Mouse (Mus musculus): Measurements from ENCODE around the gene Tha1. TPM values are rescaled to one million over a fixed set of nuclear protein-coding genes. Genes with fewer than 3 reads are reported as not detected.

Tha1 gene
- 1.3 and 1.4 TPM in 2 replicates for polyA plus RNA-seq (2012; rRNA removed)

DNA sequence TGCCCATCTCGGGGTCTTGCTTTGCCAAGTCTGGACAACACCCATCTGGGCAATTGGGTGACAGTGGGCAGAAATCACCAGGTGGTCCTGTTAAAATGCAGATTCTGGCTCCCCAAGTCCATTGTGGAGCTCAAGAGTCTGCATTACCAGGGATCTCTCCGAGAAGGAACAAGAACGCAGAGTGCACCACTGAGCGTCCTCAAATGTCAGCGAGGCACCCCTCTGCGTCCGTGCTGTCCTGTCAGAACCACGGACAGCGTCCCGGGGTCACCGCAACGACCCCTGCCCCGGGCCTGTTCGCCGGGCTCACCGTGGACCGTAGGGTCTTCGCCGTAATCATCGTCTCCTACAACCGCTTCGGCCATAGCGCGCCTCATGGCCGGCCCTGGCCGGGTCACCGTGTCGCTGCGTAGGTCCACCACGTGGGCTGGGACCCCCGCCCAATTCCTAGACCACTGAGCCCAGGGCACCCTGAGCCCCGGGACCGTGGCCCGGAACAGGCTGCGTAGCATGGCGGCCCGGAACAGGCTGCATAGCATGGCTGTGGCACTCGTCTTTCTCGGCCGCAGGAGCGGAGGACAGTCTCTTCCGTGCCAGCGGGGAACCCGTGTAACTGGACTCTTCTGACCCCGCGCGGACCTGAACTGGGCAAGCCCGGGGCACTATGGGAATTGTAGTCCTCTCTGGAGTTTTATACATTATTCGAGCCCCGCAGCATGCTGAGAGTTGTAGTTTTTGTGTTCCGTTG, at the start of gene Tha1:
TSS of gene Tha1 (minus strand) at position 621 of the 748 bp plus-strand sequence.

DNA sequence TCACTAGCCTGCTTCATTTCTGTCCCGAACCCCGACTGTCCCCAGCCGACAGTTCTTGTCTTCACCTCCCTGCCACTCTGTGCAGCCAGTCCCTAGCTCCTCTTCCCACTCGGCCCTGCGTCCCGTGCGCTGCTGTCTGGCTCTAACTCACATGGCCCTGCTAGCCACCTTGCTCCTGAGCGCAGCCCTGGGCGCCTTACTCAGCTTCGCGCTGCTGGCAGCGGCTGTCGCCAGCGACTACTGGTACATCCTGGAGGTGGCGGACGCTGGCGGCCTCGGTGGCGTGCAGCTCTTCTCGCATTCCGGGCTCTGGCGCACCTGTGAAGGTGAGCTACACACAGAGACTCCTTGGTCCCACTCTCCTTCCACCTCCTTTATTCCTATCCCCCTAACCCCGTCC, 12.7 kb downstream of the Tha1 start, which contains the start of gene Tmem235:
TSS of gene Tmem235 (plus strand) at position 152 of the 400 bp plus-strand sequence.

DNA sequence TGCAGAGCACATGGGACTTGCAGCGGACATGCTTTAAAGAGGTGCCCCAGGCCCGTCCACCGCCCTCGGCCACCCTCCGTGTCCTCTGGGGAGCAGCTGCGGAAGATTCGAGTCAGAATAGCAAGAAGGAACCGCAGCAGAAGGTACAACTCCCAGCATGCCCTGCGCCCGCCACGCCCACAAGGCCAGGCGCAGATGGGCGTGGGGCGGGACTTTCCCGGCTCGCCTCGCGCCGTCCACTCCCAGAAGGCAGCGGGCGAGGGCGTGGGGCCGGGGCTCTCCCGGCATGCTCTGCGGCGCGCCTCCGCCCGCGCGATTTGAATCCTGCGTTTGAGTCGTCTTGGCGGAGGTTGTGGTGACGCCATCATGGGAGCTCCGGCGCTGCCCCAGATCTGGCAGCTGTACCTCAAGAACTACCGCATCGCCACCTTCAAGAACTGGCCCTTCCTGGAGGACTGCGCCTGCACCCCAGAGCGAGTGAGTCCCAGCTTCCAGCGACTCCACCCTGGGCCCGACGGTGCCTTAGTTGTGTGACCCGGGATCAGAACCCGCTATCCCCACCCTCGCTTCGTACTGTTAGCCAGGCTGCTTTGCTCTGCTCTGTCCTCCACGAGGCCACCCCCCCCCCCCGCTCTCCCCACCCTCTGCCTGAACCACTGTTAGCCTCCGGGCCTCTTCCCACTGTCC, 24.2 kb downstream of the Tha1 start, which contains the start of gene Birc5:
TSS of gene Birc5 (plus strand) at position 267 of the 687 bp plus-strand sequence.

DNA sequence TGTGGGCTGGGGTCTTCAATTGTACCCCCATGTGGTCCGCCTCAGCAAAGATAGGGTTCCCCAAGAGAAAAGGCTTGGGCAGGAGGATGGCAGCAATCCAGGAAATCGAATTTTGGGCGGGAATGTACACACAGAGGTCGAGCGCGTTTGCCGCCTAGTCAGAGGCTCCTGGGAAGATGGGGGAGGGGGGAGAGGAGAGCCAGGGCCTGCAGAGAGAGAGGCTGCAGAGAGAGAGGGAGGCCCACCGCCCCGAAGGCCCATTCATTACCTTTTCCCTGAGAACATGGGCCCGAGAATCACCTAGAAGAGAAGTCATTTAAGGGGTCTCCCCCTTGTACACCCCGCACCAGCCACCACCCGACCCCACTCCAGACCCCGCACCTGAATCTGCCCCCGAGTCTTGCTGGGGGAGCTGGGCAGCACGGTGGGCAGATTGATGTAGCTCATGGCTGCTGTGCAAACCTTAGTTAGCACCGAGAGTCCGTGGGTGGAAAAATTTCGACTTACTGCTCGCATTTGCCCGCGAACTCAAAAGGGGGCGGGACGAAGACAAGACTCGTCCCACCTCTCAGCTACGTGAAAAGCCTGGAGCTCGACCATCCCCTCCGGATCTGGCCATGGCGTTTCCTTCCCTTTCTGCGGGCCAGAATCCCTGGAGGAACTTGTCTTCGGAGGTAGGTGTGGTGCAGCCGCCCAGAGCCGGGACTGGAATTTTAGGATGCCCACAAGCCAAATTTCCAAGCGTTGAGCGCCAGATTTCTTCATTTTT, 47.8 kb downstream of the Tha1 start, which contains the start of the genes Afmid and Tk1:
TSS of gene Afmid (plus strand) at position 592 of the 769 bp plus-strand sequence.
TSS of gene Tk1 (minus strand) at position 760 of the 769 bp plus-strand sequence.

Other genes with a start within 250 kb of the Tha1 start
- 3.4 and 3.6 TPM in 2 replicates for gene Tnrc6c, start 219.2 kb downstream of the Tha1 start, polyA plus RNA-seq (2012; rRNA removed)
- gene Tmc8, start 91.4 kb downstream of the Tha1 start, polyA plus RNA-seq (2012; rRNA removed) = 21.0 and 30.8 TPM in 2 replicates
- gene Tmc6, start 91.3 kb downstream of the Tha1 start, polyA plus RNA-seq (2012; rRNA removed) = 46.8 and 53.2 TPM in 2 replicates
- 76.6 and 99.3 TPM in 2 replicates for gene 6030468B19Rik, start 75.8 kb downstream of the Tha1 start, polyA plus RNA-seq (2012; rRNA removed)
- 0.02 TPM in 1 of 2 replicates, not detected in the other for gene Gm20708, start 63.8 kb downstream of the Tha1 start, polyA plus RNA-seq (2012; rRNA removed)
- 31.2 and 42.0 TPM in 2 replicates for gene Syngr2, start 63.8 kb downstream of the Tha1 start, polyA plus RNA-seq (2012; rRNA removed)
- gene Afmid, start 47.6 kb downstream of the Tha1 start, polyA plus RNA-seq (2012; rRNA removed) = 7.4 and 8.4 TPM in 2 replicates
- gene Tk1, start 47.4 kb downstream of the Tha1 start, polyA plus RNA-seq (2012; rRNA removed) = 124 and 146 TPM in 2 replicates
- gene Birc5, start 24.2 kb downstream of the Tha1 start, polyA plus RNA-seq (2012; rRNA removed) = 186 and 213 TPM in 2 replicates
- 0.02 TPM in 1 of 2 replicates, not detected in the other for gene Tmem235, start 12.7 kb downstream of the Tha1 start, polyA plus RNA-seq (2012; rRNA removed)
- 6.8 and 8.0 TPM in 2 replicates for gene Socs3, start 96.6 kb upstream of the Tha1 start, polyA plus RNA-seq (2012; rRNA removed)
- 11.4 and 13.1 TPM in 2 replicates for gene Pgs1, start 112.8 kb upstream of the Tha1 start, polyA plus RNA-seq (2012; rRNA removed)